Mouse (Mus musculus) brain, embryonic 14.5 days (tissue): ENCODE measurements at regions not wholly inside any gene's neighbourhood (a gene's known extent, or its start where the extent isn't known, plus 50 kb on each side); places are given as distances from the start of the nearest gene placed in this dataset.

ENCODE experiments used
- CTCF ChIP-seq: fragments of 200-500 bp; IDR thresholded peaks from 2 replicates; pipeline ENCODE4 v1.5.1; 2012; ENCODE audit warnings: inconsistent platforms, mild to moderate bottlenecking, moderate library complexity, borderline replicate concordance; ENCODE audit not compliant: insufficient read depth, insufficient read length; ENCODE audit errors: extremely low read depth
- POLR2A ChIP-seq: fragments of 200-500 bp; IDR thresholded peaks from 2 replicates; pipeline ENCODE4 v1.6.1; 2012; ENCODE audit warnings: mild to moderate bottlenecking, inconsistent platforms, borderline replicate concordance; ENCODE audit not compliant: poor library complexity, insufficient read depth, insufficient read length, severe bottlenecking; ENCODE audit errors: extremely low read depth

DNA sequence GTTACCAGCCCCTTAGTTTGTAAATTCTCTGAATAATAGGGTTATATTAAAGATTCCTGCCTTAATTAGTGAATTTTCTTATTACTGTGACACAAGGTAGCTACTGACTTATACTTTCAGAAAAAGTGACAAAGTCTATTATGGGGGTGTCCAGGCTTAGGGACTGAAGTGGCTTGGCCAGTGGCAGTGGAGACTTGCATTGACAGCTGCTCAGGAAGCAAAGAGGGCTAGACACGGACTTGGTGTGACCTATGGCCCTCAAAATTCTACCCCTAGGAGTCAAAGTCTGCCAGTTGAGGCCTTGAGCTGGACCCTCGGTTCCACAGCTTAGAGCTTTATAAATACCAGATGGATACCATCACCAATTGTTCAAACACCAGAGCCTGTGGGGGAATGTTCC is 161.2 kb downstream of the Tmx1 start:
- TF ChIP-seq CTCF: no peak
- no peak for TF ChIP-seq POLR2A
